Mouse (Mus musculus) yolk sac, embryonic 10.5 days (tissue): ENCODE data around the gene Scamp3.

ENCODE experiments used
- DNase-seq: peaks from one replicate; pipeline ENCODE4 v3.0.0-alpha.2; 2017; ENCODE audit warnings: low spot score

The Scamp3 gene

DNA sequence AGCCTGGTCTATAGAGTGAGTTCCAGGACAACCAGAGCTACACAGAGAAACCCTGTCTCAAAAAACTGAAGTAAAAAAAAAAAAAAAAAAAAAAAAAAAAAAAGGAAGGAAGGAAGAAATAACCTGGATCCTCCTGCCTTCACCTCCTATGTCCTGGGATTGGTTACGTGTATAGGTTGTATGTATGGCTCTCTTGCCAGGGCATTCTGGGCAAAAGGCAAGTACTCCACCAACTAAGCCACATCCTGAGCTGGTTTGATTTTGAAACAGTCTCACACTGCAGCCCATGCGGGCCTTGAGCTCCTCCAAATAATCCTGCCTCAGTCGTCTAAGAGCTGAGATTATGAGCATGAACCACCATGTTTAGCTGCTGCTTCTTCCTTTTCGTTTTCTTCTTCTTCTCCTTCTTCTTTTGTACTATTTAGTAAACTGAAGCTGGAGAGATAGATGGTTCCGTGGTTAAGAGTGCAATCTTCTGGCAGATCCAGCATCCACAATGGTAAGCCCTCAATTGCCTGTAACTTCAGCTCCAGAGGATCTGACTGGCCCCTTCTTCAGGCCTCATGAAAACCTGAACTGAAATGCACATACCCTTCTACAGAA is 13.5 kb upstream of the Scamp3 start:
- DNase-seq = no peak

DNA sequence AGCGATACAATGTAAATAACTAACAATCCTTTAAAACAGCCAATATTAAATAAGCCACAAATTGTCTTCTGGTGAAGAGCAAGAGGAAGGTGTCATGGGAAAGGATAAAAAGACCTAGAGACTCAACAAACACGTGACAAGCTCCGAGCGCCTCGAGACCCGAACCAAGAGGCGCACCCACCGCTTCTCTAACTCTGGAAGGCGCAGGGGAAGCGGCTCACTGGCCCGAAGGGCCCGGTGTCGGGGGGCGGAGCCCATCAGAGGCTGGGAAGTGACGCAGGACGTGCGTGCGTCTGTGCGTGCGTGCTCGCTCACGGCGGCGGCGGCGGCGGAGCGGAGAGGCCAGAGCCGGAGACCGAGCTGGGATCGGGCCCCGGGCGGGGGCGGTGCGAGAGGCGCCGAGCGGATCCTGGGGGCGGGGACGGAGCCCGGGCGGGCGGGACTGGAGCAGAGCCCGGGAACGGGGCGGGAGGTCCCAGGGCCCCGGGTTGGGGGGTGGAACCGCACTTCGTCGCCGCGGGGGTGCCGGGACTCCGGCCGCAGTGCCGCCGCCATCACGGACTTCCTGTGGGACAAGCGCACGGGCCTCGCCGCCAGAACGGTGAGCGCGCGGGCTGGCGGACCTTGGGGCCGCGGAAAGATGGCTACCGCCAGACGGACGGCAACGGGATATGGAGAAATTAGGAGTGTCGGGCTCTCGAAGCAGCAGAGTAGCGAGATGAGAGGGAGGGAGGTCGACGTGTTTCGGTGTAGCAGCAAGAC is 12.6 kb upstream of the Scamp3 start, which contains the start of gene Clk2:
Clk2 (plus strand) TSS at position 290 of the 762 bp plus-strand sequence.
- DNase-seq = peak; percentile 94

DNA sequence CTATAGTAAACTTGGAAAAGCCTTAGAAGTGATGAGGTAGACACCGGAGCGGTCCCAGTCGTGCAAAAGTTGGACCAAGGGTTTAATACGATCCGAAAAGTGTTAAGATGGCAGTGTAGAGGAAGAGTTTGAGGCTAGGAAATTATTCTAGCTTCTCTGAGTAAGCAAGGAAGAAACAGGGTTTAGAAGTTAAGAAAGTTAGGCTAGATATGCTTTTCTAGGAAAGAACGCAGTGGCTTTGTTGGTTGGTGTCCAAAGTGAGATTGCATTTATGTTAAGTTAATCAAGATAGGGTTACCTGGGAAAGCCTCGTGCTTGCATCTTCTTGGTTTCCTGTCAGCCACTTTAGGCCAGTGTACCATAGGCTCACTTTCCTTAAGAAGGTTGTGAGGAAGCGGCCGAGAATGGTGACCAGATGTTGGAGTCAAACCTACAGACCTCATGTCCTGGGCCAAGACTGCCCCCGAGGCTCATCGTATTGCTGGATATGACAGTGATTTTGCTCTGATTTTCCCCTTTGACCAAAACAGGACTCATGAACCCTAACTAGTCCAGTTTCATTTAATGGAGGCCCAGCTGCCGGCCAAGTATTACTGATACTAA is 11.9 kb upstream of the Scamp3 start:
- no peak for DNase-seq

DNA sequence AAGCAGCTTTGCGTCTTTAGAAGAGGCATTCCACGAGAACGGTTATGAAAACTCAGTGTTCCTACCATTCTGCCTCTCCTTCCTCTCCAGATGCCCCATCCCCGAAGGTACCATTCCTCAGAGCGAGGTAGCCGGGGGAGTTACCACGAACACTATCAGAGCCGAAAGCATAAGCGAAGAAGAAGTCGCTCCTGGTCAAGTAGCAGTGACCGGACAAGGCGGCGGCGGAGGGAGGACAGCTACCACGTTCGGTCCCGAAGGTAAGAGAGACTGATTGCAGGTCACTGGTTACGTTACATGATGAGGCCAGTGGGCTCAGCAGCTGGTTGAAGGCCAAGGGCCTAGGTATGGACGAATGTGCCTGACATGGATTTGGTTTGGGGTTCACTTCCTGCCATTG is 10.3 kb upstream of the Scamp3 start:
- DNase-seq = no peak

DNA sequence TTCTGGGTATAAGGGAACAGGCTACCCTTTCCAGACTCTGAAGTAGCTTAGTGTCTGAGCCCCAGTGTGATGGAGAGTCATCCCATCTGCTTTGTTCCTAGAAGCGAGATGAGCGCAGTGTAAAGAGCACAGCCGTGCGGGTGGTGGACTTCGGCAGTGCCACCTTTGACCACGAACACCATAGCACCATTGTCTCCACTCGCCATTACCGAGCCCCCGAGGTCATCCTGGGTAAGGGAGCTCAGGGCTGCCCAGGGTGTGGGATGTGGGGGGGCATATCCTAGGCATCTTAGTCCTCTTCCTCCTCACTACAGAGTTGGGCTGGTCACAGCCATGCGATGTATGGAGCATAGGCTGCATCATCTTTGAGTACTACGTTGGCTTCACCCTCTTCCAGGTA is 2.4 kb upstream of the Scamp3 start:
- no peak for DNase-seq

DNA sequence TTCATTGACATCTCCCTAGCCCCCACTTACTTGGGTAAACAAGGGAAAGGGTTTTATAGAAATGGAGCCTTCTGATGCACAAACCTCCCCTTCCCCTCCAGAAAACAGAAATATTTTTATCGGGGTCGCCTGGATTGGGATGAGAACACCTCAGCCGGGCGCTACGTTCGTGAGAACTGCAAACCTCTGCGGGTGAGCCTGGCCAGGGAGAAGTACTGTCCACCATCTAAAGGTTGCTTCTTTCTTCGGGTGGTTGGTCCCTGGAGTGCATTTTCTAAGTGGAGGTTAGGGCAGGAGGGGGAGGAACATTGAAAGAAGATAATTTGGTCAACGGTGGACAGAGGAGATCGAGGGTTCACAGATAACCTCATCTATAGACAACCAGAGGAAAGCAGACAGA is 1.7 kb upstream of the Scamp3 start:
- DNase-seq = no peak

DNA sequence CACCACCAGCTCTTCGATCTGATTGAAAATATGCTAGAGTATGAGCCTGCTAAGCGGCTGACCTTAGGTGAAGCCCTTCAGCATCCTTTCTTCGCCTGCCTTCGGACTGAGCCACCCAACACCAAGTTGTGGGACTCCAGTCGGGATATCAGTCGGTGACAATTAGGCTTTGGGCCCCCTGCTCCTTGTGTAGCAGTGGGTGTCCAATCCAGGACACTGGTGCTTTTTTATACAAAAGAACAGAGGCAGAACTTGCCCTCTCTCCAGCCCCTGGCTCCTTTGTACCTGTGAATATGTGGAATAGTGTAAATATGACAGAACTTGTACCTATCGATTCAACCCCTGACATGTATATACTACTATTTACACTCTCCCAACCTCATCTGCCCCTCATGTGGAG is 852 bp upstream of the Scamp3 start:
- DNase-seq = no peak

DNA sequence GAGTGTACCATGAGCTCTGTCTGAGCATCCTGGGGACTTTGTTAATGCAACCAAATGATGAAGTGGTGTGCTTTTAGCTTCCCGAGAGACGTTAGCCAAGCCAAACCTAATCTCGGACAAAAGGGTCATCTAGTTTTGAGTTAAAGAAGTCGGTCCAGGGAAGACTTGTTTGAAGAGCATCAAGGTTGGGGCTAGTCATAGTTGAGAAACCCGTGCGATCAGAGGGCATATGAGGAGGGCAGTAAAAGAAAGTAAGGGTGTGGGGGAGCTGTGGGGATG is 773 bp downstream of the Scamp3 start:
- DNase-seq = no peak

DNA sequence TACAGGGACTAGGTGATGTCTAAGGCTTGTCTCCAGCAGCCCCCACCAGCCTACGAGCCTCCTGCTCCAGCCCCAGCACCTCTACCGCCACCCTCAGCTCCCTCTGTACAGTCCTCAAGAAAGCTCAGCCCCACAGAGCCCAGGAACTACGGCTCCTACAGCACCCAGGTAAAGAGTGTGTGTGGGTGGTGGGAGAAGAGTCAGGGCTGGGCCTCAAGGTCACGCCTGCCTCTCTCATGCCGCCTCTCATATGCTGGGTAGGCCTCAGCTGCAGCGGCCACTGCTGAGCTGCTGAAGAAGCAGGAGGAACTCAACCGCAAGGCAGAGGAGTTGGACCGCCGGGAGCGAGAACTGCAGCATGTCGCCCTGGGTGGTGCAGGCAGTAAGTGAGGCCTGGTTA is 1.8 kb downstream of the Scamp3 start:
- DNase-seq = no peak

DNA sequence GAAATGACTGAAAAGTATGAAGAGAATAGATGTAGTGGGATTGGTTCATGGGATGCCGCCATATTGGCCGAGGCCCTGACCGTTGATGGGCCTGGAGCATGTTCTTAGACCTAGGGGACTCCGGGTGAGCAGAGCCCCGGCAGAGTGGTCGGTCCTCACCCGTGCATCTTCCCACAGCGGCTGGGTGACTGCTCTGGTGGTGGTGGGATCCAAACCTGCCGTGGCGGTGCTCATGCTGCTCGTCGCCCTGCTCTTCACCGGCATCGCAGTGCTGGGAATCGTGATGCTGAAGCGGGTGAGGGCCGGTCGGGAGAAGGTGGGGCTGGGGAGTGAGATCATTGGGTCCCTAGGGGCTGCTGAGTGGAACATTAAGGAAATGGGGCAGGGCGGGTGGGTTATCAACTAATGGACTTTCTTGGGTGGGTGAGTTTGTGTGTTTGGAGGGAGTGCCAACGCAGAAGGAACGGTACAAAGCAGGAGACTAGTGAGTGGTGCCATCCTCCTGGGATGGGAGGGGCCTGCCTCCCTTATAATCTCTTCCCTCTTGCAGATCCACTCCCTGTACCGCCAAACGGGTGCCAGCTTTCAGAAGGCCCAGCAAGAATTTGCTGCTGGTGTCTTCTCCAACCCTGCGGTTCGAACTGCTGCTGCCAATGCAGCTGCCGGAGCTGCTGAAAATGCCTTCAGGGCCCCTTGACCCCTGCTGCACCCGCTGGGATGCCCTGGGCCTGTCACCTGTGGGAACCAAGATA is 4.7 kb downstream of the Scamp3 start:
- no peak for DNase-seq

DNA sequence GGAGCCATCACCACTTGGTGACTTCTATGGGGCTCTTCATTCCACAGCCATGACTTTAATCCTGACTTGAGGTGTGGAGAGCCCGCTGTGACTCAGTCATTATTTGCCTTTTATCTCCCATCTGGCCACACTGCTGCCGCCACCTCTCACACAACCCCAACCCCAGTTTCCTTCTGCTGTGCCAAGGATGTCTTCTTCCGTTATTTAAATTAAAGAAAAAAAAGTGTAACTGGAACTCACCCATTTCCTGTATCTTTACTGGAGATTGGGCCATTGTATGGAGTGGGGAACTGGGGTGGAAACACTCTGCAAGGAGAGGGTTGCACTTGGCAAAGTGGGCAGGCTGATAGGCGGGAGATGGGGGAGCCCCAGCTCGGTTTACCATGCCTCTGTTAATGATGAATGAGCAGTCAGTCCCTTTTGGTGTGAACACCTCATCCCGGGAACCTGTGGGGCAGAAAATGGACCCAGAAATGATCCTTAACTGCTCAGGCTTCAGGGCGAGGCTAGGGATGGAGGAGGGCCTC is 5.3 kb downstream of the Scamp3 start:
- no peak for DNase-seq

DNA sequence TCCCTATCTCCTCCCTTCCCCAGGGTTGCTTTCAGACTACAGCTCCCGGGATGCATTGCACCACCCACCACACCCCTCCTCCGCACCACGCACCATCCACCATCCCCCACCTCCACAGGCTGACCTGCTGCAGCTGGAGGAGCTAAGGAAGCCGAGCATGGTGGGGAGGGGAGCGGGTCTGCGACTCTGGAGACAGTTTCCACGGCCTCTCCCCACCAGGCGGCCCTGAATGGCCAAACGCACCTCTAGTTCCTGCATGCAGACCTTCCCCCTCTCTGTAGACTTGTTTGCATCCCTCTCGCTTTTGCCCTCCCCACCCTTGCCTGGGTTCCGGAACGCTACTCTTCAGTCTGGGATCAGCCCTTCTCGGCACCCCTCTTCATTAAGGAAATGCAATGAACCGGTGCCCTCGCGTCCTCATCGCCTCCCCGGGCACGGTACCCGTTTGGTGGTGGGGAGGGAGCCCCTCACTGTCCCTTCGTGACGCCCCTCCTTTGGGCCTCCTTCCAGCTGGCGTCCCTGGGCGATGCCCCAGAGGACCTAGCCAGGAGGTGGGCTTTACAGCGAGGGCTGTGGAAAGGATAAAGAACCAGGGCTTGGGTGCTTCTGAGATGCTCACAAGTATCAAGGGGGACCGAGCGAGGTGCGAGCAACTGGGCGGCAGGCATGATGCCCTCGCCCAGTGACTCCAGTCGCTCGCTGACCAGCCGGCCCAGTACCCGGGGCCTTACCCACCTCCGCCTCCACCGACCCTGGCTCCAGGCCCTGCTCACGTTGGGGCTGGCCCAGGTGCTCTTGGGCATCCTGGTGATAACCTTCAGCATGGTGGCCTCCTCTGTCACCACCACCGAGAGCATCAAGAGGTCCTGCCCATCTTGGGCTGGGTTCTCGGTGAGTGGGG is 6.0 kb downstream of the Scamp3 start, which contains the start of gene Fam189b:
Fam189b (plus strand) TSS at position 86 of the 901 bp plus-strand sequence.
- DNase-seq = peak; percentile 90

DNA sequence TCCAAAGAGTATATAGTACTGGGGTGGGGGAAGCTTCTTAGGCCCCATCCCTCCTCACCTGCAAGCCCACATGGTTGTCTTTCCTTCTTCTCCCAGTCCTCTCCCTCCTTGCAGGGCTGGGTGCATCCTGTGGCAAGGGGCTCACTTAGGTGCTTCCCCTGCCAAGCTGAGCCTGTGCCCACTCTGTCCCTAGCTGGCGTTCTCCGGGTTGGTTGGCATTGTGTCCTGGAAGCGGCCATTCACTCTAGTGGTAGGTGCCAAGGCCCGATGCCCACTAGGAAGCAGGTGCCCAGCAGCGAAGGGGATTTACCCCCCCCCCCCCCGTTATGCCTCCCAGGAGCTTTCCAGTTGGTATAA is 6.7 kb downstream of the Scamp3 start:
- DNase-seq = no peak

DNA sequence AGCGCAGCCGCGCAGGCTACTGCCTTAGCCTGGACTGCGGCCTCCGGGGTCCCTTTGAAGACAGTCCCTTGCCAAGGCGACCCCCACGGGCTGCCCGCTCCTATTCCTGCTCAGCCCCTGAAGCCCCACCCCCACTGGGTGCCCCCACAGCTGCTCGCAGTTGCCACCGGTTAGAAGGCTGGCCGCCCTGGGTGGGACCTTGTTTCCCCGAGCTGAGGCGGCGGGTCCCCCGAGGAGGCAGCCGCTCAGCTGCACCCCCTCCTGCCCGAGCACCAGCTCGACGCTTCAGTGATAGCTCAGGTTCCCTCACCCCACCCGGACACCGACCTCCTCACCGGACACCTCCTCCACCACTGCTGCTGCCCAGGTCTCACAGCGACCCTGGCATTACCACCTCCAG is 9.9 kb downstream of the Scamp3 start:
- no peak for DNase-seq

DNA sequence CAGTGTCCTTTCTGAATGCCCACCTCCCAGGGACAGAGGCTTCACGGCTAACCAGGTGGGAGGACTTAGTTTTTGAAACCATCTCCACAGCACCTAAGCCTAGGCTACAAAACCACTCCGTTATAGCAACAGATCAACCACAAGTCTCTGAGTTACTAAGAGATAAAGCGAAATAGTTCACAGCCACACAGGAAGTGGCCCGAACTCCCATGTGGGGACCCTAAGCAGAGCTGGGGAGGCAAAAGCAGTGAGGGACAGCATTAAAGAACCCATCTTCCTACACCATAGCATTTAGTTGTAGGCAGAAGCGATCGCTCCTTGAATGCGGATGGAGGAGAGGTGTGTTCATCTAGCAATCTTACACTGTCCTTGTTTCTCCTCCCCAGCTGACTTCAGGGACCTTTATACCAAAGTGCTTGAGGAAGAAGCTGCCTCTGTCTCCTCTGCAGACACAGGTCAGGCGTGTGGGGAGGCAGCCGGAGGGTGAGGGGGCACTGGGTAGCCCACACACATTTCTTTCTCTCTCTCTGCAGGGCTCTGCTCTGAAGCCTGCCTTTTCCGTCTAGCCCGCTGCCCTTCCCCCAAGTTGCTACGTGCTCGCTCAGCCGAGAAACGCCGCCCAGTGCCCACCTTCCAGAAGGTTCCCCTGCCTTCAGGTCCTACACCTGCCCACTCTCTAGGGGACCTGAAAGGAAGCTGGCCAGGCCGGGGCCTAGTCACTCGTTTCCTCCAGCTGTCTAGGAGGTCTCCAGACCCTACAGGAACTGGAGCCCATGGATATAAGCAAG is 10.6 kb downstream of the Scamp3 start:
- no peak for DNase-seq

DNA sequence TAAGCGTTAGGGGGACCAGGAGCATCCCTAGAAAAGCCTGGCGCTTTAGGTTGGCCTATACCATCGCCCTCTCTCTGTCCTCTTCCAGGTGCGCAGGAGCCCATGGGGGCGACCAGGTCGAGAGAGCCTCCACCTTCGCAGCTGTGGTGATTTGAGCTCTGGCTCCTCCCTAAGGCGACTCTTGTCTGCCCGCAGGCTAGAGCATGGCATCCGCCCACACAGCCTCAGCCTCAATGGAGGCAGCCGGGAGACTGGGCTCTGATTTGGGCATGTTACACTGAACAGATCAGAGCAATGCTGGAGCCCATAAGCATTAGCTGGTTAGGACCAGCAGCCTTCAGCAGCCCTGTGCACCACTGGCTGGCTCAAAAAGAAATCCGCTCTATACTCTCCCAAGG is 11.2 kb downstream of the Scamp3 start:
- DNase-seq = no peak

DNA sequence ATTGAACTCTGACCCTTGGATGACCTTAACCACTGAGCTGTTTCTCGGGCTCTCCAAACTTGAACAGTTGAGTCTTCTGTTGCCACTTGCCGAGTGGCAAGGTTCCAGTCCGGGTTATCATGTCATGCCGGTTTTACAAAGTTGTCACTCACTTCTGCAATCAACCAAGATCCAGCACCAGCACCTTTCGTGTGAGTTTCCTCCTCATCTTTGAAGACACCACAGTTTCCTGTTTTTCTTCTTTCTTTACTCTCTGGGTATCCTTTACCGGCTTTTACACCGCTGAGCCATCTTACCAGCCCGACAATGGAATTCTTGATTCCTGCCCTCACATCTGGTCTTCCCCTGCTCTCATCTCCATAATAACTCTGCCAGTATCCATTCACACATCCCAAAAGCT is 13.2 kb downstream of the Scamp3 start:
- DNase-seq = no peak

DNA sequence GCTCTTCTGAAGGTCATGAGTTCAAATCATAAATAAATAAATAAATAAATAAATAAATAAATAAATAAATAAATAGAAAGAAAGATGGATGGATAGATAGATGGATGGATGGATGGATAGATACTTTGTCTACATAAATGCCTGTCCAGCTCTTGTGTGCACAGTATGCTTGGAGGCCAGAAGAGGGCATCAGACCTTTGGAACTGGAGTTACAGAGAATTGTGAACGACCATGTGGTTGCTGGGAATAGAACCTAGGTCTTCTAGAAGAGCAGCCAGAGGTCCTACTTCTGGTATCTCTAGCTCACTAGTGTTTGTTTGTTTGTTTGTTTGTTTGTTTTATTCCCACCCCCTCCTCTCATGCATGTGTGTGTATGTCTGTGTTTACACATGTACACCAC is 16.1 kb downstream of the Scamp3 start:
- no peak for DNase-seq

DNA sequence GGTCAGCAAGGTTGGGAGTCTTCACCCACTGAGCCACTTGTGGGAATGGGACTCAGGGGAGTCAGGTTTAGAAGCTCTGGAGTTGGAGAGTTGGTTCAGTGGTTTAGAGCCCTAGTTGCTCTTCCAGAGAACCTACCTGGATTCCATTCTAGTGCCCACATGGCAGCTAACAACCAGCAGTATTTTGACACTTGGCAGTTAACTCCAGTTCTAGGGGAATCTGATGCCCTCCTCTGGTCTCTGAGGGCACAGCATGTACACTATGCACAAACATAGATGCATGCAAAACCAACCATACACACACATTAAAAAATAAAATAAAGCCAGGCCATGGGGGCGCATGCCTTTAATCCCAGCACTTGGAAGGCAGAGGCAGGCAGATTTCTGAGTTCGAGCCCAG is 16.6 kb downstream of the Scamp3 start:
- no peak for DNase-seq

DNA sequence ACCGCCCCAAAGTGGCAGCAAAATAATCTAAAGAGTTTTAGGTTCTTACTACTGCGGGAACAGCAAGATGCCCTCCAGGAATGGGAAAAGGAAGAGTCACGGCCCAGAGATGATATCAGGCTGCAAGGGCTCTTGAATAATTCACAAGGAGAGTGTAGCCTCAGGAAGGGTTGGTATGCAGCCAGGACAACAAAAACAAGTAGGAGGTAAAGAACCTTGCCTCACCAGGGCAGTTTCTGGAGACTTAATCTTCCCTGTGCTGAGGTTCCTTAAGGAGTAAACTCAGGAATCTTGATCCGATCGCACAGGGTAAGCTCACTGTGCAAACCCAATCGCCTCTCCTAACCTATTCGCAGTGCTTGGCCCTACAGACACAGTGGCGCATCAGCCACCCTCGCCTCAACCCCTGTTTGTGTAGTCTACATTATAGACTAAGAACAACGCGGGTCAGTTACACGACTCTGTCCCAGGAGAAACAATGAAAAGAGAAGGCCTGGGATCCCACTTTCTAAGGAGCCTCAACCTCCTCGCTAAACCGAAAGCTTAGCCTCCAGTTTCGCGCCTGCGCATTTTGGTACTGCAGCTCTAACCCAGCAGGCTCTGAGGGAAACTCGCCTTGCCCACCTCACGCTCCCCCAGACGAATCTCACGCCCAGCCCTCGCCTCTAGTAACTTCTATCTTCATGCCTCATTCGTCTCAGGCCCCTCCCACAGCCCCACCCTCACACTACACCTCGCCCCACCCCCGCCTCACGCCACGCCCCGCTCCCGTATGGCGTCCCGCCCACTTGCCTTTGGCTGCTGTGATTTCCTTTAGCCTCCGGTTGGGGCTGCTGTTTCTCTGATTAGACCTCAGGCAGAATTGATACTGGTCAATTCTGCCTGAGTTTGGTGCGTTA is 19.0 kb downstream of the Scamp3 start:
- DNase-seq = peak; percentile 97
